Mouse (Mus musculus): ENCODE measurements around the gene Zfhx2.

DNA sequence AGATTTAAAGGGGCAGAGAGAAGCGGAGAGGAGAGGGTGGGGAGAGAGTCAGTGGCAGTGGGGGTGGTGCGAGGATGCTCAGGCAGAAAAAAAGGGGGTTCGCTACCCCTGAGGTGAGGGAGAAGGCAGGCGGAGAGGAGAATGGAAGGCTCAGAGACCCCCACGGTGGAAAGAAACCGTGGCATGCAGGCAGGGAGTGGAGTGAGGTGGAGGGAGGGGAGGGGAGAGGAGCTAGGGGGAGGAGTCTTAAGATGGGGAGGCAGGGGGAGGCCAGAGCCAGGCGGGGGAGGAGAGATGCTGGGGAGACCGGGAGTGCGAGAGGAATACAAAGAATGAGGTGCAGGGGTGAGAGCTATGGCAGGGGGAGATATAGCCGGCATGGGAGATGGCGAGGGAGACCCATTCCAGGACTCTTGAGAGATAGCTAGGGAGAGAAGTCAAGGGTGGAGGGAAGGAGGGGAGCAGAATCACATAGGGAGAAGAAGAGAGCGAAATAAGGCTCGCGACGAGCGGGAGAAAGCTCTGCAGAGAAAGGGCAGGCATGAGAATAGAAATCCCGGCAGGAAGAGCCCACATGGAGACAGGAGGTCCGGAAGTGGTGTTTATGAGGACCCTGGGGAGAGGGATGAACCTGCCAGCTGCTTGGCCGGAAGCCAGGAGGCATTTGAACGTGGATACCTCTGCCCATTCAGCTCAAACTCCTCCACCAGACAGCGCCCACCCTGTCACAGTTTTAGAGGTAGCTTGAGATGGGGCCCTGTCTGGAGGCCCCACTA lies 24.5 kb upstream of the Zfhx2 start, which contains the start of gene Jph4:
- TF ChIP-seq CTCF (IDR thresholded peaks at IDR 0.05; ENCODE audit: insufficient read depth, low read depth, low read length) (no peak), POLR2A (IDR thresholded peaks at IDR 0.05; ENCODE audit: insufficient read depth, low read depth, low read length) (peak; percentile 32; the same call in 1 of the 2 replicates)

Data from olfactory bulb, adult 2 months (tissue).